Mouse (Mus musculus): Measurements from ENCODE around the gene Lrrk1. TPM values are rescaled to one million over a fixed set of nuclear protein-coding genes. Genes with fewer than 3 reads are reported as not detected.

Gene Lrrk1
- polyA plus RNA-seq, 1 experiment from 2014 or later: 15.4 TPM

GRCm38 (mm10) chr7:66278001-66278400 is 110.1 kb downstream of the Lrrk1 start:
- Histone ChIP-seq H3K4me1 (ENCODE audit: control insufficient read depth, insufficient read depth, low read length) (no peaks in the 10 kb centered on the region), H3K36me3 (ENCODE audit: control insufficient read depth, insufficient read depth, low read length) (0 out of 2 replicates have a peak, but pooled peaks cover 16% of the 10 kb centered on the region), H3K27ac (ENCODE audit: low read length) (no peak overlapping the region), H3K9ac (ENCODE audit: low read depth, low read length) (no peak overlapping the region), H3K4me2 (ENCODE audit: low read depth, low read length) (no peak overlapping the region), H3K9me3 (ENCODE audit: control insufficient read depth, low read length) (no peaks in the 10 kb centered on the region), H3K4me3 (ENCODE audit: low read length) (no peak overlapping the region), H3K27me3 (replicated peaks; ENCODE audit: control insufficient read depth, insufficient read depth, low read length) (no peaks in the 10 kb centered on the region)
- 86% methylated on average over 3 of the region's 3 CpGs for WGBS
- ATAC-seq: no peak

- 92% methylated on average over 5 of the region's 5 CpGs for WGBS
- Histone ChIP-seq H3K4me1 (ENCODE audit: control insufficient read depth, insufficient read depth, low read length) (no peaks in the 10 kb centered on the region), H3K27ac (ENCODE audit: low read length) (no peak overlapping the region), H3K36me3 (ENCODE audit: control insufficient read depth, insufficient read depth, low read length) (peaks cover 16% of the 10 kb centered on the region), H3K9ac (ENCODE audit: low read depth, low read length) (no peak overlapping the region), H3K27me3 (replicated peaks; ENCODE audit: control insufficient read depth, insufficient read depth, low read length) (no peaks in the 10 kb centered on the region), H3K9me3 (ENCODE audit: control insufficient read depth, low read length) (no peaks in the 10 kb centered on the region), H3K4me3 (ENCODE audit: low read length) (no peak overlapping the region), H3K4me2 (ENCODE audit: low read depth, low read length) (no peak overlapping the region)
- no peak for ATAC-seq
Measured at GRCm38 (mm10) chr7:66273494-66273893, 114.7 kb downstream of the Lrrk1 start.

- no peaks in the 10 kb centered on the region for H3K4me1 ChIP-seq (ENCODE audit: control insufficient read depth, insufficient read depth, low read length)
- no peak overlapping the region for H3K4me2 ChIP-seq (ENCODE audit: low read depth, low read length)
- peaks cover 14% of the 10 kb centered on the region for H3K36me3 ChIP-seq (ENCODE audit: control insufficient read depth, insufficient read depth, low read length)
- no peak for ATAC-seq
- H3K4me3 ChIP-seq (ENCODE audit: low read length): no peak overlapping the region
- WGBS: 60% methylated on average over 6 of the region's 6 CpGs
- no peak overlapping the region for H3K9ac ChIP-seq (ENCODE audit: low read depth, low read length)
- H3K9me3 ChIP-seq (ENCODE audit: control insufficient read depth, low read length): no peaks in the 10 kb centered on the region
- no peaks in the 10 kb centered on the region for H3K27me3 ChIP-seq (replicated peaks; ENCODE audit: control insufficient read depth, insufficient read depth, low read length)
- H3K27ac ChIP-seq (ENCODE audit: low read length): no peak overlapping the region
Measured at GRCm38 (mm10) chr7:66271226-66271625, 116.9 kb downstream of the Lrrk1 start.

GRCm38 (mm10) chr7:66266942-66267850 is 121.0 kb downstream of the Lrrk1 start:
- H3K27ac ChIP-seq (ENCODE audit: low read length): no peak overlapping the region
- H3K4me2 ChIP-seq (ENCODE audit: low read depth, low read length): no peak overlapping the region
- no peak overlapping the region for H3K9ac ChIP-seq (ENCODE audit: low read depth, low read length)
- 92% methylated on average over 6 of the region's 6 CpGs for WGBS
- H3K27me3 ChIP-seq (replicated peaks; ENCODE audit: control insufficient read depth, insufficient read depth, low read length): no peaks in the 10 kb centered on the region
- no peaks in the 10 kb centered on the region for H3K4me1 ChIP-seq (ENCODE audit: control insufficient read depth, insufficient read depth, low read length)
- no peak overlapping the region for H3K4me3 ChIP-seq (ENCODE audit: low read length)
- peak; percentile 72 for ATAC-seq
- no peaks in the 10 kb centered on the region for H3K9me3 ChIP-seq (ENCODE audit: control insufficient read depth, low read length)
- peaks cover 13% of the 10 kb centered on the region for H3K36me3 ChIP-seq (ENCODE audit: control insufficient read depth, insufficient read depth, low read length)

GRCm38 (mm10) chr7:66263421-66263820 is 124.7 kb downstream of the Lrrk1 start:
- no peaks in the 10 kb centered on the region for H3K27me3 ChIP-seq (replicated peaks; ENCODE audit: control insufficient read depth, insufficient read depth, low read length)
- no peak for ATAC-seq
- H3K4me2 ChIP-seq (ENCODE audit: low read depth, low read length): no peak overlapping the region
- H3K4me3 ChIP-seq (ENCODE audit: low read length): no peak overlapping the region
- peaks cover 5% of the 10 kb centered on the region for H3K36me3 ChIP-seq (ENCODE audit: control insufficient read depth, insufficient read depth, low read length)
- no peak overlapping the region for H3K9ac ChIP-seq (ENCODE audit: low read depth, low read length)
- no peak overlapping the region for H3K27ac ChIP-seq (ENCODE audit: low read length)
- peaks cover 6% of the 10 kb centered on the region; the same call in 1 of the 2 replicates for H3K4me1 ChIP-seq (ENCODE audit: control insufficient read depth, insufficient read depth, low read length)
- no peaks in the 10 kb centered on the region for H3K9me3 ChIP-seq (ENCODE audit: control insufficient read depth, low read length)
- WGBS: 64% methylated on average over 5 of the region's 5 CpGs

- Histone ChIP-seq H3K4me3 (ENCODE audit: low read length) (no peak overlapping the region), H3K27ac (ENCODE audit: low read length) (no peak overlapping the region), H3K4me1 (ENCODE audit: control insufficient read depth, insufficient read depth, low read length) (peaks cover 6% of the 10 kb centered on the region; the same call in 1 of the 2 replicates), H3K9ac (ENCODE audit: low read depth, low read length) (no peak overlapping the region), H3K4me2 (ENCODE audit: low read depth, low read length) (no peak overlapping the region), H3K9me3 (ENCODE audit: control insufficient read depth, low read length) (no peaks in the 10 kb centered on the region), H3K36me3 (ENCODE audit: control insufficient read depth, insufficient read depth, low read length) (peaks cover 5% of the 10 kb centered on the region), H3K27me3 (replicated peaks; ENCODE audit: control insufficient read depth, insufficient read depth, low read length) (no peaks in the 10 kb centered on the region)
- 92% methylated on average over 13 of the region's 13 CpGs for WGBS
- no peak for ATAC-seq
Measured at GRCm38 (mm10) chr7:66262570-66263156, 125.5 kb downstream of the Lrrk1 start.

GRCm38 (mm10) chr7:66260763-66261390 is 127.3 kb downstream of the Lrrk1 start:
- no peak overlapping the region for H3K9ac ChIP-seq (ENCODE audit: low read depth, low read length)
- no peak overlapping the region for H3K27ac ChIP-seq (ENCODE audit: low read length)
- H3K36me3 ChIP-seq (ENCODE audit: control insufficient read depth, insufficient read depth, low read length): peaks cover 5% of the 10 kb centered on the region
- H3K4me2 ChIP-seq (ENCODE audit: low read depth, low read length): no peak overlapping the region
- no peaks in the 10 kb centered on the region for H3K27me3 ChIP-seq (replicated peaks; ENCODE audit: control insufficient read depth, insufficient read depth, low read length)
- peaks cover 6% of the 10 kb centered on the region; the same call in 1 of the 2 replicates for H3K4me1 ChIP-seq (ENCODE audit: control insufficient read depth, insufficient read depth, low read length)
- 69% methylated on average over 7 of the region's 7 CpGs for WGBS
- no peak for ATAC-seq
- no peaks in the 10 kb centered on the region for H3K9me3 ChIP-seq (ENCODE audit: control insufficient read depth, low read length)
- H3K4me3 ChIP-seq (ENCODE audit: low read length): no peak overlapping the region

GRCm38 (mm10) chr7:66260295-66260694 is 127.9 kb downstream of the Lrrk1 start:
- Histone ChIP-seq H3K27ac (ENCODE audit: low read length) (no peak overlapping the region), H3K4me2 (ENCODE audit: low read depth, low read length) (no peak overlapping the region), H3K9me3 (ENCODE audit: control insufficient read depth, low read length) (no peaks in the 10 kb centered on the region), H3K9ac (ENCODE audit: low read depth, low read length) (no peak overlapping the region), H3K27me3 (replicated peaks; ENCODE audit: control insufficient read depth, insufficient read depth, low read length) (no peaks in the 10 kb centered on the region), H3K4me3 (ENCODE audit: low read length) (no peak overlapping the region), H3K36me3 (ENCODE audit: control insufficient read depth, insufficient read depth, low read length) (peaks cover 5% of the 10 kb centered on the region), H3K4me1 (ENCODE audit: control insufficient read depth, insufficient read depth, low read length) (peaks cover 6% of the 10 kb centered on the region; the same call in 1 of the 2 replicates)
- ATAC-seq: no peak
- 85% methylated on average over 8 of the region's 8 CpGs for WGBS
